Mouse (Mus musculus) heart, postnatal 14 days (tissue): ENCODE measurements at regions not wholly inside any gene's neighbourhood (a gene's known extent, or its start where the extent isn't known, plus 50 kb on each side); places are given as distances from the start of the nearest gene placed in this dataset.

Source experiments
- DNase-seq, 2 experiments: peaks; one replicate each; pipeline ENCODE4 v3.0.0; 2021 to 2022
- intact Hi-C: fragments of 180-260 bp; cut with DNase I; formaldehyde crosslinking; loops from one replicate; pipeline ENCODE4 v1.15.1; 2025

DNA sequence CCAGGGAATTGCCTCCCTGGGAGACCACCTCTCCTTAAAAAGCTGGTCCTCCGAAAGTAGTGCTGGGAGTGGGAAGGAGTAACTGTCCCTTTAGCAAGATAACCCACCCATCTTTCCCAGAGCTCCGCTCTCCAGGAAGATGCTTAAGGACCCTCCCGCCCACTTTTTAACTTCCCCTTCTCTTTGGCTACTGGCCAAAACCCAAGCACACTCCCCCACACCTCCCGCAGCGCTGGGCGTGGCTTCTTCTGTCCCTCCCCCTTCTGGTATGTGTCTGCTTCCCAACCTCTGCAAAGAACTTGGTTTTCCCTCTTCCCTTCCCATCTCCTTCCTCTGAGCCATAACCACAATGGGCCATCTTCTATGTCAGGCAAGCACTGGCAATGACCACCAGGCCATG, 85.4 kb downstream of the Rpap3 start:
- intact Hi-C loops, result no loop called here
- no peak for DNase-seq

DNA sequence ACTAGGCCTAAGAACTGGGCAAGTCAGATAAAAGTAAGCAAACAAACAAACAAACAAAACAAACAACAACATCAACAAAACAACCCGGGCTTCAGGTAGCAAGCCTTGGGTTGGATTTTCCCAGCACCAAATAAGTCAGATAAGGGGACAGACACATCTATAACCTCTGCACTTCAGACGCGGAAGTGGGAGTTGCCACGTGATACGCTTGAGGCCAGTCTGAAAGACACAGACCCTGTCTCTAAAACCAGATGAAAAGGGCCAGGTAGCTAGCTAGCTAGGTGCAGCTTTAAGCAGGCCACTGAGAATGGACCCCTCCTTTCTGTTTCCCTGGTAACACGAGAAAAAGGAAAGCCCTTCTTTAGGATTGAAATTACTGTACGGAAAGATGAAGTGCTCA, 85.9 kb downstream of the Rpap3 start:
- no peak for DNase-seq
- intact Hi-C loops, result no loop called here

DNA sequence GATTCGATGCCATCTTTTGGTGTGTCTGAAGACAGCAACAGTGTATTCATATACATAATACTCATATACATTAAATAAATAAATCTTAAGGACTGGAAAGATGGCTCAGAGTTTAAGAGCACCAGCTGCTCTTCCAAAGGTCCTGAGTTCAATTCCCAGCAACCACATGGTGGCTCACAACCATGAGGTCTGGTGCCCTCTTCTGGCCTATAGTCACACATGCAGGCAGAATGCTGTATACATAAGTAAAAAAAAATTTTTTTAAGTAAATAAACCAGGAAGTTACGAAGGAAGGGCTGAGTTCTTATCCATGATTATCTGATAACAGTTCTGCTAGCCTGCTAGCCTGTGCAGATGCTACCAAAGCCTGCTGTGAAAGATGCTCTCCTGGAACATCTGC, 93.3 kb downstream of the Rpap3 start:
- intact Hi-C loops, result no loop called here
- DNase-seq, result no peak

- no peak for DNase-seq
- intact Hi-C loops, result no loop called here
Observed at GRCm38 (mm10) chr15:97610767-97611166, 94.9 kb downstream of the Rpap3 start.

DNA sequence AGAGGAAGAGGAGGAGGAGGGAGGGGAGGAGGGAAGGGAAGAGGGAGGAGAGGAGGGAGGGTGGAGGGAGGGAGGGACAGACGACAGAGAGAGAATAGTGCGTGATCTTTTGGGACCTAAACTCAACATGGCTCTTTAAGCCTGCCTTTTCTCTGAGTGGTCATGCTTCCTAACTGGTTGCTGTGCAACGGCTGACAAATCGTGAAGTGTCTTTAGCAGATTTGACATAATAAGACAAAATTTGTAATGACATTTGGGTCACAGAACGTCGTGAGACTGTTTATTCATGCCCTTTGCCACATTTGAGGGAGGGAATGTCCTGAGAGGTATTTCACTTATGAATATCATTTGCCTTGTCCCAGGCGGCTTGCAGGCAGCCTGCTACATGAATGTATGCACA, 96.1 kb downstream of the Rpap3 start:
- DNase-seq, result no peak
- intact Hi-C loops, result loop anchor here (5.0 kb wide), 1 partner anchor 372 kb away; no protein-coding TSS in a partner anchor

DNA sequence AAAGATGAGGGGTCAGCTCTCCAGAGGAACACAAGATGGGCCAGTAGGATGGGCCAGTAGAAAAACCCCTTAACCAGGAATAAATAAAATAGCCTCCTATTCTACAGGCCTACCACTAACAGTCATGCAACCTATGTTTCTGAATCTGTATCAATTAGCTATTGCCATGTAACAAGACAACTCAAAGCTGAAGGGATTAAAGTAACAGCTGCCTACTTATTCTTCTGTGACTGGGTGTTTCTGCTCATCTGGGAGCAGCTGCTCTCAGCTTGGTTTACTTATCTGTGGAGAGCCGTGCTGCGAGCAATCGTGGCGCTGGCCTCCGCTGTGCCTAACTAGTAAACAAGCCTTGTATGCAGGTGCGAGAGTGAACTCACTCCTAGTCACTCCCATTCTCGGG, 97.0 kb downstream of the Rpap3 start:
- intact Hi-C loops, result loop anchor here (5.0 kb wide), 1 partner anchor 371 kb away; no protein-coding TSS in a partner anchor
- DNase-seq, result no peak

DNA sequence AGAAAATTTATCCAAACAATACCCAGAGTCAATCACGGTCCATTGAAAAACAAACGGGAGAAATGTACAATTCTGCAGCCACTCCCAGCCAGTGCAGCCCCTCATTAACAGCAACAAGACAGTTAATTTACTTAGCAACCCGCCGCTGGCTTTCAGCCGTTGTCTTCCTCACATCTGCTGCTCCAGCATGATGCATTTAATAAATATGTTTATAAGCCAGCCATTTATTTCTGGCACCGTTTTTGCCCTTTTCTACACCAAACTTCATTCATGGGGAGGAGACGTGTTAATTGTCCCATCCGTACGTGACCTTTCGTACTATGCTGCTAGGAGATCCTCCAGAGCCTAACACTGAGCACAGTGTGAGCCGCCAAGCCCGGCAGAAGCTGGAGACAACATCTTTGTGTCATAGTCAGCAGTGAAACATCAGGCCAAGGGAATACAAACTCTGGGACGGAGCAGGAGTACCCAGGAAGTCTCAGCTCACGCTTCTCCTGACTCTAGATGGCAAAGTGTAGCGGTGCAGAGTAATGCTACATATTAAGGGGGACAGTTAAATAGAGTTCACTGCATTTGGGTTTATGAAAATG, 97.9 kb downstream of the Rpap3 start:
- DNase-seq, result no peak
- intact Hi-C loops, result loop anchor here (5.0 kb wide), 1 partner anchor 370 kb away; no protein-coding TSS in a partner anchor

GRCm38 (mm10) chr15:97606630-97607381, 98.8 kb downstream of the Rpap3 start:
- intact Hi-C loops, result loop anchor here (5.0 kb wide), 1 partner anchor 370 kb away; no protein-coding TSS in a partner anchor
- peak; percentile 20 to 25 for DNase-seq

- intact Hi-C loops, result loop anchor here (5.0 kb wide), 1 partner anchor 369 kb away; no protein-coding TSS in a partner anchor
- no peak for DNase-seq
Observed at GRCm38 (mm10) chr15:97606232-97606629, 99.4 kb downstream of the Rpap3 start.

- no peak for DNase-seq
- intact Hi-C loops, result loop anchor here (5.0 kb wide), 1 partner anchor 368 kb away; no protein-coding TSS in a partner anchor
Observed at GRCm38 (mm10) chr15:97605791-97606190, 99.8 kb downstream of the Rpap3 start.

GRCm38 (mm10) chr15:97603492-97603891, 102.1 kb downstream of the Rpap3 start:
- intact Hi-C loops, result loop anchor here (5.0 kb wide), 1 partner anchor 59 kb away; no protein-coding TSS in a partner anchor
- DNase-seq, result no peak

DNA sequence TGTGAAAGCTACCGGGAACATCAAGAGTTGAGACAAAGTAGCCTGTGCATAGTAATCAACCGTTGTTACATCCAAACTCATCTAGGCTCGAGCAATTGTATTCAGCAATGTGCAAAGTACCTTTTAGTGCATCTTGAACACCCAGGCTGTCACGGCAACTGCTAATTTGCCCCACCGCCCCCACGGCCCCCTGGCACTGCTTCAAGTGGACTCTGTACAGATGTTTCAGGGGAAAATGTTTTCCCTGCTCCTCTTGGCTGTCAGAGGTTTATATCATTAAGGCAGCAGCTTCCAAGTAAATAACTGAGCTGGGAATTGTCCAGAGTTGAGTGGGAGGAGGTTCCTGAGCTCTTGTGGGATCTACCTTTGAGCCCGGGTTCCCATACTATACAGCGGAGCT, 107.4 kb downstream of the Rpap3 start:
- intact Hi-C loops, result no loop called here
- no peak for DNase-seq

DNA sequence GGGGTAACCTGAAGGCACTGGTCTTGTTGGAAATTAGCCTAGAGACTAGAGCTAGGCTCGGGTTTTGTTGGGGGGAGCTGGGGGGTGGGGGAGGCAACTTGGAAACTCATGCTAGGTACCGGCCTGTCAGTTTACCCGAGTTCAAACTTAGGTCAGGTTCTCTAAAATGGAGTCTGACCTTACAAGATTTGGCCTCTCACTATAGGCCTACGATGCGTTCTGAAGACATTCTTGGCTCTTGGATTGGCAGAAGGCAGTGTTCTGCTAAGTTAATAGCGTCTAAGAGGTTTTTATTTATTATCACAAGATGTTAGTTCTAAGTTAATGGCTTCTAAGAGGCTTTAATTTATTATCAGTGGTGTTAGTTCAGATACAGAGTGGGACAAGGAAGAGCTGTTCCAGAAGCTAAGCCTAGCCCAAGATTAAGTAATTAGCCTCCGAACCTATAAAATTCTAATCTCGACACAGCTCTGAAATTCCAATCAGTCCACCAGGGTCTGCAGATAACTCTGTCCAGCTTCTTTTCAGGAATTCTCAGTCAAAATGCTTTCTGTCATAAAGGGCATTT, 109.0 kb downstream of the Rpap3 start:
- DNase-seq, result no peak
- intact Hi-C loops, result no loop called here

DNA sequence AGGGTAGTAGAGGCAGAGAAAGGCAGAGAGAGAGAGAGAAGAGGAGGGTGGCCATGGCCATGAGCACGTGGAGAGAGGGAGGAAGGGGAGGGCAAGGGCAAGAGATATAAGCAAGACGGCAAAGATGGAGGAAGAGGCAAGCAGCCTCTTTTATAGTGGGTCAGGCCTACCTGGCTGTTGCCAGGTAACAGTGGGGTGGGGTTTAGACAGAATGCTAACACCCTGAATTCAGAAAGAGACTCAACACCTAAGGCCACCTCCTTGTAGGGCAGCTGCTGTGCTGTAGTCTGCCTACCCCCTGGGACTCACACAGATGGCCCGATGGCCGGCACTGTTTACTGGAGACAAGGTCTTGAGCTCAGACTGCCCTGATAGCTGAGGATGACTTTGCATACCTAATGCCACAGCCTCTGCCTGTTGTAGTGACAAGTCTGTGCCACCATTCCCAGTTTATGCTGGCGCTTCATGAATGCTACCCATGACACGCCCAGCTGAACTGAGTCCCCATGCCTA, 110.3 kb downstream of the Rpap3 start:
- intact Hi-C loops, result no loop called here
- DNase-seq, result no peak

DNA sequence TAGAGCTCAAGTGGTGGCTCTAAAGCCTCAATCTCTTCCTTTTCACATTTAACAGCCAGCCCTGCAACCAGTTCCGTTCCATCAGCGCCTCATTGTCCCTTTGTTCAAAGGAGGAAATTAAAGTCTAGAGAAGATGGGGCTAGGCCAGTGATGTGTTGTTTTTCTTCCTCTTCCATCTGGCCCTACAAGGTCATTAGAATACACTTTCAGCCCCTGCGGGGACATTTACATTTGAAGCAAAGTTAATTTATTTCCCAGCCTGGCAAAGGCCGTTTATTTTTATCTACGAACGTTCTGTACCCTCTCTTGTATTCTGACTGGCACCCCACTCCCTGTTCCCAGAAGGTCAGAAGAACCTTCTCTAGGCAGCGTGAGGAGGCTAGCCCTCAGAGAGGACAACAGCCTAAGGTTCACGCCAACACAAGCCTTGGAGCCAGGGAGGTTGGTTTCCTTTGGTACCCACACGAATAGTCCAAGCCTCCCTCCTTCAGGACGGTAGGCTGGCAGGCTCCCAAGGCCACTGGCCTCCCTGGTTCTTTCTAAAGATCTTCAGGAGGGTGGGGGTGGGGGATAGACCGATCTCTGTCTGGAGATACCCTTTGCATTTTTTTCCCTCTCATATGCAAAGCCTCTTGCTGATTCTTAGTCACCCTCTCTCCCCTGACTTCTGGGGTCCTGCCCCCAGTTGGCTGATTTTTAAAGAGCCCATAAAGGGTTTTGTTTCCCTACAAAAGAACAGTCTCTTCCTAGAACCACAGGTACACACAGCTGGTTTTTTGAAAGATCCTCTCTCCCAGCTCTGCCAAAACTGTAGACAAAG, 111.6 kb downstream of the Rpap3 start:
- intact Hi-C loops, result no loop called here
- peak in 1 of 2 experiments; percentile 9 for DNase-seq

DNA sequence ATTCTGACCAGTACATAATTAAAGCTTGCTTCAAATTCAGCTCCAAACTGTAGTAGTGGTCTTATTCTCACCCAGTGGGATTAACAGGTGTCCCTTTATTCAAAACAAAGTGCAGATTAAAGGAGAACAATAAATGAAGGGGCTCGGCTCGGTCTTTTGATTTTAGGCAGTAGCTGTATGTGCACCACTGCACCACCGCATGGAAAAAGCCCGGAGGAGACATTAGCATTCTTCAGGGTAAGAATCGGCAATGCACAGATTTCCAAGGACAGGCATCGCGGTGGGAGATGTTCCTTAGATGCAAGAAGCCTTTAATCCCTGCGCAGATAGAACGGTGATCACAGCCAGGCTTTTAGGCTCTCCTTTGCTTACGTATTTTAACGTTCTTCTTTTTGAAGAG, 112.8 kb downstream of the Rpap3 start:
- no peak for DNase-seq
- intact Hi-C loops, result no loop called here

- intact Hi-C loops, result no loop called here
- no peak for DNase-seq
Observed at GRCm38 (mm10) chr15:97591406-97591805, 114.2 kb downstream of the Rpap3 start.

- no peak for DNase-seq
- intact Hi-C loops, result no loop called here
Observed at GRCm38 (mm10) chr15:97590732-97591292, 114.8 kb downstream of the Rpap3 start.

DNA sequence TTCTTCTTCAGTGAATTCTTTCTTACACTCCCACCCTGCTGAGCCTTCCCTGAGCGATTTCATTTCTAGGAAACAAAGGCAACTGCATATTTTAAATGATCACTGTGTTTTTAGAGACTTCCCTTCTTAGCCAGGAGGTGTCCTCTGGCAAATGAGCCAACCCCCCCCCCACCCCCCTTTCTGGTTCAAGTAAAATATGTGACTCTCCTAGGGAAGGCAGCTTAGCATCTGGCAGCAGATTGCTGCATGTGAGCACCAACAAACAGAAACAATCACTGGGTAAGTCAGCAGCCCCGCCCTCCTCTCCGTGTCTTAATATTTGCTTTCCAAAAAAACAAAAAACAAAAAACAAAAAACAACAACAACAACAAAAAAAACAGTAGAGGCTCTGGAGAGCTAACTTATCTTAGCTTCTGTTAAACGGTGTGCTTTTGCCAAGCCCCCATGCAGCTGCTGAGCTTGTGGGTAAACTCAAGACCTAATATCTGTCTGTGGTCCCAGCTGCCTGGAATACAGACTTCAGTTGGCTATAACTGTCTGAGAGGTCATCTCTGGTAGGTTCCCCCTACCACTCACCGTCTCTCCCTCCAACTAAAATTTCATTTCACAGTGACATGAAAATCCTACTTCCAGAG, 117.9 kb downstream of the Rpap3 start:
- DNase-seq, result no peak
- intact Hi-C loops, result loop anchor here (10.0 kb wide), 1 partner anchor 343 kb away; the partner anchor contains the start of genes Amigo2 and Pced1b
